In genomic region chr6:54992734-54993260, GRCm38 (mm10) we compare ENCODE assay signal across 8 mouse cellular contexts. TPM values are rescaled to one million over a fixed set of nuclear protein-coding genes. Genes with fewer than 3 reads are reported as not detected.
DNase-seq lines count a peak whose midpoint lies in the region; ATAC-seq lines count a peak whose summit lies in the region.

Gene Ggct, minus strand, starts transcription at chr6:54992950.

- peak within 1 kb of the TSS; percentile 65 for H3K9ac ChIP-seq in forebrain, embryonic 14.5 days (ENCODE audit: low read length)
- peak within 1 kb of the TSS; percentile 62 for H3K9ac ChIP-seq in neural tube, embryonic 15.5 days (replicated peaks)

- WGBS in forebrain, embryonic 14.5 days = 1% methylated on average over 38 of the region's 41 CpGs
- WGBS in neural tube, embryonic 15.5 days = under 1% methylated on average over 41 of the region's 41 CpGs

- H3K9me3 ChIP-seq in forebrain, embryonic 14.5 days (replicated peaks; ENCODE audit: control insufficient read depth, low read length) = no peaks in the 10 kb centered on the region
- H3K9me3 ChIP-seq in neural tube, embryonic 15.5 days (replicated peaks) = no peaks in the 10 kb centered on the region

- peak; percentile 96 for DNase-seq in ES-CJ7 (ENCODE audit: low read depth, low spot score)
- peak; percentile 97 for DNase-seq in cerebellum, adult 11 months
- DNase-seq in forebrain, embryonic 14.5 days (ENCODE audit: low spot score) = peak; percentile 99
- DNase-seq in heart, postnatal 14 days = peak; percentile 94 to 95
- DNase-seq in layer of hippocampus, adult 11-12 months (ENCODE audit: low spot score) = peak; percentile 97
- DNase-seq in lung, adult 18-20 months = peak; percentile 98
- DNase-seq in testis, postnatal 14 days (ENCODE audit: low spot score) = peak; percentile 97

- peak within 1 kb of the TSS; percentile 94 for H3K4me2 ChIP-seq in forebrain, embryonic 14.5 days (ENCODE audit: low read length)
- peak within 1 kb of the TSS; percentile 74 for H3K4me2 ChIP-seq in neural tube, embryonic 15.5 days

- H3K27ac ChIP-seq in forebrain, embryonic 14.5 days (ENCODE audit: low read depth, low read length) = no peak within 1 kb of the TSS
- H3K27ac ChIP-seq in neural tube, embryonic 15.5 days (replicated peaks) = peak within 1 kb of the TSS; percentile 78

- no peaks in the 10 kb centered on the region for H3K36me3 ChIP-seq in forebrain, embryonic 14.5 days (ENCODE audit: control insufficient read depth, insufficient read depth, low read length)
- H3K36me3 ChIP-seq in neural tube, embryonic 15.5 days = no peaks in the 10 kb centered on the region

- no peaks in the 10 kb centered on the region for H3K27me3 ChIP-seq in forebrain, embryonic 14.5 days (replicated peaks; ENCODE audit: control insufficient read depth, insufficient read depth, low read length)
- H3K27me3 ChIP-seq in neural tube, embryonic 15.5 days (replicated peaks) = 0 out of 2 replicates have a peak, but pooled peaks cover 2% of the 10 kb centered on the region

- peaks cover 5% of the 10 kb centered on the region for H3K4me1 ChIP-seq in forebrain, embryonic 14.5 days (ENCODE audit: control insufficient read depth, insufficient read depth, low read length)
- peaks cover 13% of the 10 kb centered on the region for H3K4me1 ChIP-seq in neural tube, embryonic 15.5 days

- intact Hi-C loops in heart, postnatal 14 days (cut with DNase I) = loop anchor here (2.0 to 10.0 kb wide), 5 partner anchors 18 to 398 kb away; partner anchors contain the start of genes Fkbp14, Plekha8 and Znrf2

- peak; percentile 100 for ATAC-seq in forebrain, embryonic 14.5 days
- ATAC-seq in neural tube, embryonic 15.5 days (ENCODE audit: low FRiP score) = peak; percentile 100

- peak within 1 kb of the TSS; percentile 56 for H3K4me3 ChIP-seq in forebrain, embryonic 14.5 days (ENCODE audit: low read depth, low read length)
- H3K4me3 ChIP-seq in neural tube, embryonic 15.5 days (replicated peaks) = peak within 1 kb of the TSS; percentile 65

RNA-seq across cellular contexts. Expression of gene Ggct, which starts in this region (rescaled TPM):
- 14.9 and 15.3 TPM in 2 replicates for polyA plus RNA-seq in forebrain, embryonic 14.5 days (2014; fragmentation: Nextera tagmentation; extraction: Ambion mirVana)
- 10 to 100 TPM; 15.0 to 17.8 TPM for total RNA-seq in heart, postnatal 14 days (2021)
- 17.6 and 18.4 TPM in 2 replicates for polyA plus RNA-seq in neural tube, embryonic 15.5 days (2015; fragmentation: Nextera tagmentation; extraction: Ambion mirVana)
